Mouse (Mus musculus): ENCODE data around the gene Acta2. TPM values are rescaled to one million over a fixed set of nuclear protein-coding genes. Genes with fewer than 3 reads are reported as not detected.

Acta2 gene
- polyA plus RNA-seq, 1 experiment from 2014 or later = 115 TPM

DNA sequence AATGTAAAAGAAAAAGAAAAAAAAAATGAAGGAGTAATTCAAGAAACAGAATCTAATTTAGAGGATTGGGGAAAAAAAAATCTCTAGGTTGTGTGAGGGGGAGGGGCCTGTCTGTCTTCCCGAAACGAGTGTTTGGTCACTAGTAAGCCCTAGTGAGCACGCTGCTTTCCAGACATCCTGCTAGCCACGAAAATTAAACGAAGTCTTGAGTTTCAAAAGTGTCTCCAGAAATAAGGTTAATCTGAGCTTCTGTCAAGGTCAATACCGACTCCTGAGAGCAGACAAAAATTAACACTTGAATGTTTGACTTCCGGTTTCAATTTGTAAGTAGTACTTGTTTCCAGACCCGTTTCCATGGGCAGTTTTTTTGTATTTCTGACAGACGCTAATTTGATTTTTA lies 62.2 kb downstream of the Acta2 start:
- no peak overlapping the region for H3K27ac ChIP-seq (ENCODE audit: low read depth, low read length)
- H3K4me2 ChIP-seq (replicated peaks; ENCODE audit: low read depth, low read length) = peak overlapping the region; percentile 97
- H3K4me1 ChIP-seq (ENCODE audit: control insufficient read depth, insufficient read depth, low read length) = no peaks in the 10 kb centered on the region
- 9% methylated on average over 9 of the region's 9 CpGs for WGBS
- no peaks in the 10 kb centered on the region for H3K27me3 ChIP-seq (ENCODE audit: control insufficient read depth, insufficient read depth, low read length)
- ATAC-seq (ENCODE audit: low FRiP score, low TSS enrichment) = no peak
- H3K36me3 ChIP-seq (ENCODE audit: control insufficient read depth, insufficient read depth, low read length) = no peaks in the 10 kb centered on the region
- H3K9ac ChIP-seq (ENCODE audit: low read depth, low read length) = no peak overlapping the region
- peak overlapping the region; percentile 68 for H3K4me3 ChIP-seq (ENCODE audit: low read length)
- H3K9me3 ChIP-seq (ENCODE audit: control insufficient read depth, low read length) = no peaks in the 10 kb centered on the region

DNA sequence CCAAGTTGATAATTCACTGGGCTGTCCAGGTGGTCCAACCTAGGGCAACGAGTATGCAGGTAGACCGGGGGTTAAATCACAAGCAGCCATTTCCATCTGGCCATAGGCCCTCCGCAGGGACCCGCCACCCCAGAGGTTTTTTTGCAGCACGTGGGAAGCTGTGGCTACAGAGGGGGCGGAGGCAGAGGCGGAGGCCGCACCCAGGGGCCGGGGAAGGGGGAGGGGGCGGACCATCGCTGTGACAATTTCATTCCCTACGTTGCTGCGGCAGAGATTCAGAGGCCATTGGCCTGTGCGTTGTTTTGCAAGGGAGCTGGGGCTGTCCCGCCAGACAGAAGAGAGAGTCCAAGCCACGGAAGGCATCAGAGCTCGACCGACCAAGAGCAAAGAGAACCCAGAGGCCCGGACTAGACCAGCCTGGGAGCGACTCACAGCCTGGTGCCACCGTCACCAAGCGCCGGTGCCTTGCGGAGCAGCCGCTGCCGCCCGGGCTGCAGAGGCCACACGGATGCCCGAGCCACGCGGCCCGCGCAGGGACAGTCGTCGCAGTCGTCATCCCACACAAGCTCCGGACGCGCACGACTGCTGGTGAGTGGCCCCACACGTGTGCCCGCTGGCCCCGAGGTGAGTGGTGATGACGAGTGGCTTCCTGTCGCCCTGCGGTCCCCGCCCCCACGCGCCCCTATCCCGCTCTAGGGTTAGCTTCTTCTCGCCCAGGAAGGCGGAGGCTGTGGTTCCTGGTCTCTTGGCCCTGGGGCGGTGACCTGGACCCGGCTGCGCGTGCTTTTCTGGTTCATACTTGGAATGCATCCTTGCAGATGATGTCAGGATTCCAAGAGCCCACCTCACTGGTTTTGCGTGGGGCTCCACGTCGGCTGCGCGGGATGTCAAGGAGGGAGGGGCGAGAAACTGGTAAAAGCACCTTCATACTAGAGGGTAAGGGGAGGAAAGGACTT lies 63.1 kb downstream of the Acta2 start, which contains the start of gene Stambpl1:
TSS of gene Stambpl1 (plus strand) at position 222 of the 956 bp plus-strand sequence.
- Histone ChIP-seq H3K4me1 (ENCODE audit: control insufficient read depth, insufficient read depth, low read length) (no peaks in the 10 kb centered on the region), H3K4me2 (replicated peaks; ENCODE audit: low read depth, low read length) (peak within 1 kb of the TSS; percentile 97), H3K27me3 (ENCODE audit: control insufficient read depth, insufficient read depth, low read length) (no peaks in the 10 kb centered on the region), H3K9me3 (ENCODE audit: control insufficient read depth, low read length) (no peaks in the 10 kb centered on the region), H3K4me3 (ENCODE audit: low read length) (peak within 1 kb of the TSS; percentile 68), H3K36me3 (ENCODE audit: control insufficient read depth, insufficient read depth, low read length) (no peaks in the 10 kb centered on the region), H3K9ac (ENCODE audit: low read depth, low read length) (peak within 1 kb of the TSS; percentile 64), H3K27ac (ENCODE audit: low read depth, low read length) (no peak within 1 kb of the TSS)
- under 1% methylated on average over 58 of the region's 62 CpGs for WGBS
- peak; percentile 89 for ATAC-seq (ENCODE audit: low FRiP score, low TSS enrichment)

DNA sequence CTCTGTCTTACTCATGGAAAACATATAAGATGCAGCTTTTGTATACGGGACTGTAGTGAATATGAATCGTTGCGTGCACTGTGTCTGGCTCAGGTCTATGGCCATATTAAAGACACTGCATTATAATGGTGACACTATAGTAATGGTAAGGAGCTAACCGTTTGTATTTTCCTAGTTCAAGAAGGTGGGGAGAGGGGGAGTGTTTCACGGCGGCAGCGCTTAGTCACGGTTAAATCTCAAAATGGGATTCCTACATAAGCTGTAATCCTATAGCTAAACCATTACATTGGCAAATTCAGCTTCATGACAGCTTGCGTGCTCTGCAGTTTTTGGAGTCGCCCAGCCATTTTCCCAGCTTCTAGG lies 63.8 kb downstream of the Acta2 start:
- Histone ChIP-seq H3K27ac (ENCODE audit: low read depth, low read length) (no peak overlapping the region), H3K9ac (ENCODE audit: low read depth, low read length) (no peak overlapping the region; the same call in 1 of the 2 replicates)

More for the DNA sequence above, 63.8 kb downstream of the Acta2 start:
- WGBS = 26% methylated on average over 10 of the region's 10 CpGs
- H3K36me3 ChIP-seq (ENCODE audit: control insufficient read depth, insufficient read depth, low read length) = no peaks in the 10 kb centered on the region
- no peaks in the 10 kb centered on the region for H3K9me3 ChIP-seq (ENCODE audit: control insufficient read depth, low read length)
- peak overlapping the region; percentile 68 for H3K4me3 ChIP-seq (ENCODE audit: low read length)
- peak; percentile 29; the same call in 1 of the 2 replicates for ATAC-seq (ENCODE audit: low FRiP score, low TSS enrichment)
- H3K4me2 ChIP-seq (replicated peaks; ENCODE audit: low read depth, low read length) = peak overlapping the region; percentile 97
- H3K4me1 ChIP-seq (ENCODE audit: control insufficient read depth, insufficient read depth, low read length) = no peaks in the 10 kb centered on the region
- no peaks in the 10 kb centered on the region for H3K27me3 ChIP-seq (ENCODE audit: control insufficient read depth, insufficient read depth, low read length)

Other genes with a start within 250 kb of the Acta2 start
- not detected in 2 replicates for gene Lipk, start 247.3 kb downstream of the Acta2 start, polyA plus RNA-seq (2014; fragmentation: Nextera tagmentation; extraction: Ambion mirVana)
- not detected in 2 replicates for gene Lipn, start 188.2 kb downstream of the Acta2 start, polyA plus RNA-seq (2014; fragmentation: Nextera tagmentation; extraction: Ambion mirVana)
- not detected in 2 replicates for gene Lipm, start 154.7 kb downstream of the Acta2 start, polyA plus RNA-seq (2014; fragmentation: Nextera tagmentation; extraction: Ambion mirVana)
- not detected in 2 replicates for gene Ankrd22, start 89.5 kb downstream of the Acta2 start, polyA plus RNA-seq (2014; fragmentation: Nextera tagmentation; extraction: Ambion mirVana)
- gene Stambpl1, start 63.4 kb downstream of the Acta2 start, polyA plus RNA-seq (2014; fragmentation: Nextera tagmentation; extraction: Ambion mirVana) = 4.6 and 5.5 TPM in 2 replicates
- 1.8 and 3.1 TPM in 2 replicates for gene Fas, start 35.1 kb upstream of the Acta2 start, polyA plus RNA-seq (2014; fragmentation: Nextera tagmentation; extraction: Ambion mirVana)
- 1.4 and 2.1 TPM in 2 replicates for gene Ch25h, start 219.6 kb upstream of the Acta2 start, polyA plus RNA-seq (2014; fragmentation: Nextera tagmentation; extraction: Ambion mirVana)

Measured in kidney, embryonic 14.5 days (tissue).